Mouse (Mus musculus) hindbrain, embryonic 12.5 days (tissue): ENCODE data around the gene Olfr676. TPM values are rescaled to one million over a fixed set of nuclear protein-coding genes. Genes with fewer than 3 reads are reported as not detected.
"Not testable (repeated sequence)": the region's sequence is repeated elsewhere in the genome, so short reads cannot be mapped to it uniquely, and the experiment has no call there.

Source experiments
- ATAC-seq: fragments of 200-750 bp; cut with Nextera tagmentation; 2 replicates; pipeline ENCODE4 v1.8.0; 2017; ENCODE audit warnings: moderate TSS enrichment; ENCODE audit not compliant: low FRiP score
- H3K27ac ChIP-seq: fragments of 300-500 bp; sonication (generic); 2 replicates; pipeline ENCODE4 v1.5.1; 2016; ENCODE audit warnings: mild to moderate bottlenecking
- H3K27me3 ChIP-seq: fragments of 300-500 bp; sonication (generic); 2 replicates; pipeline ENCODE4 v1.6.1; 2016; ENCODE audit warnings: mild to moderate bottlenecking
- H3K36me3 ChIP-seq: fragments of 300-500 bp; sonication (generic); 2 replicates; pipeline ENCODE4 v1.6.1; 2016; ENCODE audit warnings: mild to moderate bottlenecking
- H3K4me1 ChIP-seq: fragments of 300-500 bp; sonication (generic); 2 replicates; pipeline ENCODE4 v1.6.1; 2016
- H3K4me2 ChIP-seq: fragments of 300-500 bp; sonication (generic); replicated peaks from 2 replicates; pipeline ENCODE4 v1.6.1; 2016; ENCODE audit warnings: mild to moderate bottlenecking
- H3K4me3 ChIP-seq: fragments of 300-500 bp; sonication (generic); 2 replicates; pipeline ENCODE4 v1.5.1; 2016; ENCODE audit warnings: mild to moderate bottlenecking
- H3K9ac ChIP-seq: fragments of 300-500 bp; sonication (generic); 2 replicates; pipeline ENCODE4 v1.6.1; 2016; ENCODE audit warnings: mild to moderate bottlenecking, moderate library complexity
- H3K9me3 ChIP-seq: fragments of 300-500 bp; sonication (generic); replicated peaks from 2 replicates; pipeline ENCODE4 v1.6.1; 2016; ENCODE audit warnings: mild to moderate bottlenecking
- WGBS: fragments of 180-500 bp; shearing (Covaris S2); methylation state at CpG from one replicate; pipeline ENCODE4 v1.1.7; 2016; 5-methylcytosine and 5-hydroxymethylcytosine counted together
- polyA plus RNA-seq: library from polyadenylated mRNA; unstranded; fragments of >200 nt; fragmentation: Nextera tagmentation; extraction: Ambion mirVana; gene quantifications from 2 replicates; pipeline ENCODE4 v1.2.1, GENCODE M21; 2016

Gene Olfr676
- not detected in 2 replicates for polyA plus RNA-seq

- H3K4me3 ChIP-seq = no peak within 1 kb of the TSS
- H3K27ac ChIP-seq = no peak within 1 kb of the TSS
- H3K27me3 ChIP-seq = no peaks in the 10 kb centered on the region
- H3K36me3 ChIP-seq = no peaks in the 10 kb centered on the region
- no peak for ATAC-seq
- no peaks in the 10 kb centered on the region for H3K4me1 ChIP-seq
- no peak within 1 kb of the TSS for H3K4me2 ChIP-seq
- no peaks in the 10 kb centered on the region for H3K9me3 ChIP-seq
- no peak within 1 kb of the TSS for H3K9ac ChIP-seq
Observed at GRCm38 (mm10) chr7:105032398-105032797, at the start of gene Olfr676. Olfr676 (plus strand) TSS chr7:105032698.

- Histone ChIP-seq H3K4me2 (no peak within 1 kb of the TSS), H3K27ac (no peak within 1 kb of the TSS), H3K4me1 (no peaks in the 10 kb centered on the region), H3K27me3 (no peaks in the 10 kb centered on the region), H3K4me3 (no peak within 1 kb of the TSS), H3K9ac (no peak within 1 kb of the TSS), H3K36me3 (no peaks in the 10 kb centered on the region), H3K9me3 (no peaks in the 10 kb centered on the region)
- ATAC-seq = no peak
Observed at GRCm38 (mm10) chr7:105001929-105002328, 30.6 kb upstream of the Olfr676 start, which contains the start of gene Olfr672. Olfr672 (minus strand) TSS chr7:105002029.

GRCm38 (mm10) chr7:105022530-105022929, 10.0 kb upstream of the Olfr676 start:
- no peak overlapping the region for H3K9ac ChIP-seq
- no peaks in the 10 kb centered on the region for H3K36me3 ChIP-seq
- H3K4me3 ChIP-seq = no peak overlapping the region
- H3K27ac ChIP-seq = no peak overlapping the region
- no peak overlapping the region for H3K4me2 ChIP-seq
- H3K9me3 ChIP-seq = no peaks in the 10 kb centered on the region
- WGBS = 69% methylated on average over 1 of the region's 1 CpGs
- no peak for ATAC-seq
- no peaks in the 10 kb centered on the region for H3K4me1 ChIP-seq
- no peaks in the 10 kb centered on the region for H3K27me3 ChIP-seq

- Histone ChIP-seq H3K4me1 (no peaks in the 10 kb centered on the region), H3K4me2 (no peak within 1 kb of the TSS), H3K4me3 (no peak within 1 kb of the TSS), H3K9me3 (no peaks in the 10 kb centered on the region), H3K27ac (no peak within 1 kb of the TSS), H3K36me3 (no peaks in the 10 kb centered on the region), H3K9ac (no peak within 1 kb of the TSS), H3K27me3 (no peaks in the 10 kb centered on the region)
- no peak for ATAC-seq
- 86% methylated on average over 1 of the region's 1 CpGs for WGBS
Observed at GRCm38 (mm10) chr7:105028360-105028759, 4.1 kb upstream of the Olfr676 start, which contains the start of gene Olfr675. Olfr675 (minus strand) TSS chr7:105028460.

GRCm38 (mm10) chr7:105033836-105034235, 1.3 kb downstream of the Olfr676 start:
- not testable (repeated sequence) for H3K4me3 ChIP-seq, H3K9ac ChIP-seq, H3K27me3 ChIP-seq, ATAC-seq, H3K4me1 ChIP-seq, H3K4me2 ChIP-seq, H3K9me3 ChIP-seq, H3K36me3 ChIP-seq, H3K27ac ChIP-seq
- 56% methylated on average over 5 of the region's 5 CpGs for WGBS

DNA sequence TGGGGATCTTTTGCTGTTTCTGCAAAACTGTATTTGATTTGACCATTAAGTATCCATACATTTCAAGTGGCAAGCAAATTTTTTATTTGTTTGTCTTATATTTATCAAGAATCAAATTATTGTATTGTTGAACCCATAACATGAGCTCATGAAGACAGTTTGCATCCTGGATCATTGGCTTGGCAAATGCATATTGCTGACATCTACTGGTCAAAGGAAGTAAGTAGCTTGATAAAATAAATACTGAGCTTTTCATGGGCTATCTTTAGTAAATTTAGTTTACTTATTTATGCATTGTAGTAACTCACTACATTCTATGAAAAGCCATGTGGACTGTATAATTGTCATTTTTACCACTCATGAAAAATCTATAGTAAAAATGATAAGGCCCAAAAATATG, 26.5 kb downstream of the Olfr676 start:
- no peaks in the 10 kb centered on the region for H3K4me1 ChIP-seq
- H3K4me3 ChIP-seq = no peak overlapping the region
- no peaks in the 10 kb centered on the region for H3K27me3 ChIP-seq
- H3K27ac ChIP-seq = no peak overlapping the region
- no peaks in the 10 kb centered on the region for H3K36me3 ChIP-seq
- H3K9ac ChIP-seq = no peak overlapping the region
- no peaks in the 10 kb centered on the region for H3K9me3 ChIP-seq
- ATAC-seq = no peak
- no peak overlapping the region for H3K4me2 ChIP-seq

DNA sequence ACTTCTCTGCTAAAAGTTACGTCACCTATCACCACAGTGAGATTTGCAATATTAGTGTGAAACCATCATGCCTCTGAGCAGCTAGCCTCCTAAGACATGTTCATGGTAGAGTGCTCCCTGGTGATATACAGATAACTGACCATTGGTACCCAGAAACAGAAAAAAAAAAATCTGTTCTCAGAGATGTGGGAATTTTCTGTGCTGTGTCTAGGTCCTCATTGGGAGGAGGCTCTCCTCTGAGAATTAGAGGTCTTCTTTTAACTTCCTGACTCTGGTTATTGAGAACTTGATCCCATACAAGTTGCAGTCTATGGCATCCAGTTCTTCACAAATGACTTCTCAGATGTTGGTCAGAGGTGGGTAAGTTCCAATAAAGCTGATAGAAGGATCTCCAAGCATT, 31.7 kb downstream of the Olfr676 start, which contains the start of gene Olfr678:
Gene Olfr678 (plus strand): TSS at position 301 of the 400 bp plus-strand sequence.
- Histone ChIP-seq H3K27ac (no peak within 1 kb of the TSS), H3K4me1 (no peaks in the 10 kb centered on the region), H3K4me2 (no peak within 1 kb of the TSS), H3K9ac (no peak within 1 kb of the TSS), H3K9me3 (no peaks in the 10 kb centered on the region), H3K36me3 (no peaks in the 10 kb centered on the region), H3K27me3 (no peaks in the 10 kb centered on the region), H3K4me3 (no peak within 1 kb of the TSS)
- 86% methylated on average over 1 of the region's 1 CpGs for WGBS
- no peak for ATAC-seq

GRCm38 (mm10) chr7:105080905-105081304, 48.4 kb downstream of the Olfr676 start, which contains the start of gene Olfr679:
Olfr679 (plus strand) TSS chr7:105081205.
- H3K27me3 ChIP-seq = no peaks in the 10 kb centered on the region
- no peak within 1 kb of the TSS for H3K4me3 ChIP-seq
- H3K36me3 ChIP-seq = no peaks in the 10 kb centered on the region
- 64% methylated on average over 1 of the region's 1 CpGs for WGBS
- H3K9me3 ChIP-seq = no peaks in the 10 kb centered on the region
- no peaks in the 10 kb centered on the region for H3K4me1 ChIP-seq
- no peak within 1 kb of the TSS for H3K9ac ChIP-seq
- H3K27ac ChIP-seq = no peak within 1 kb of the TSS
- no peak for ATAC-seq
- H3K4me2 ChIP-seq = no peak within 1 kb of the TSS

Other genes starting within 250 kb of the Olfr676 start
- gene Usp17lb, start 190.1 kb upstream of the Olfr676 start, polyA plus RNA-seq = not detected in 2 replicates
- gene Usp17la, start 175.7 kb upstream of the Olfr676 start, polyA plus RNA-seq = not detected in 2 replicates
- gene Olfr665, start 154.7 kb upstream of the Olfr676 start, polyA plus RNA-seq = not detected in 2 replicates
- gene Olfr666, start 136.7 kb upstream of the Olfr676 start, polyA plus RNA-seq = not detected in 2 replicates
- gene Olfr667, start 111.2 kb upstream of the Olfr676 start, polyA plus RNA-seq = not detected in 2 replicates
- not detected in 2 replicates for gene Olfr668, start 104.6 kb upstream of the Olfr676 start, polyA plus RNA-seq
- gene Olfr669, start 98.5 kb upstream of the Olfr676 start, polyA plus RNA-seq = not detected in 2 replicates
- not detected in 2 replicates for gene Olfr670, start 70.1 kb upstream of the Olfr676 start, polyA plus RNA-seq
- not detected in 2 replicates for gene Olfr671, start 53.6 kb upstream of the Olfr676 start, polyA plus RNA-seq
- gene Olfr672, start 30.7 kb upstream of the Olfr676 start, polyA plus RNA-seq = not detected in 2 replicates
- not detected in 2 replicates for gene Olfr675, start 4.2 kb upstream of the Olfr676 start, polyA plus RNA-seq
- gene Olfr677, start 18.7 kb downstream of the Olfr676 start, polyA plus RNA-seq = not detected in 2 replicates
- not detected in 2 replicates for gene Olfr678, start 31.8 kb downstream of the Olfr676 start, polyA plus RNA-seq
- not detected in 2 replicates for gene Olfr679, start 48.5 kb downstream of the Olfr676 start, polyA plus RNA-seq
- not detected in 2 replicates for gene Olfr680-ps1, start 60.1 kb downstream of the Olfr676 start, polyA plus RNA-seq
- not detected in 2 replicates for gene Olfr681, start 84.1 kb downstream of the Olfr676 start, polyA plus RNA-seq
- not detected in 2 replicates for gene Olfr683, start 114.3 kb downstream of the Olfr676 start, polyA plus RNA-seq
- gene Olfr684, start 131.0 kb downstream of the Olfr676 start, polyA plus RNA-seq = not detected in 2 replicates
- gene Olfr685, start 153.3 kb downstream of the Olfr676 start, polyA plus RNA-seq = not detected in 2 replicates
- gene Olfr686, start 174.8 kb downstream of the Olfr676 start, polyA plus RNA-seq = not detected in 2 replicates